Mouse (Mus musculus) hindbrain, postnatal 0 days (tissue): ENCODE measurements around the gene Slc29a2. TPM values are rescaled to one million over a fixed set of nuclear protein-coding genes. Genes with fewer than 3 reads are reported as not detected.
A peak's percentile ranks its signal among the peaks of the same experiment; 100 is the strongest.

Source experiments
- ATAC-seq: fragments of 200-750 bp; cut with Nextera tagmentation; 2 replicates; pipeline ENCODE4 v1.8.0; 2017; ENCODE audit warnings: mild to moderate bottlenecking, moderate TSS enrichment, moderate library complexity
- DNase-seq: peaks from one replicate; pipeline ENCODE4 v3.0.0-alpha.2; 2015; ENCODE audit warnings: low spot score
- H3K27ac ChIP-seq: fragments of 300-500 bp; sonication (generic); 2 replicates; pipeline ENCODE4 v1.5.1; 2014; ENCODE audit warnings: mild to moderate bottlenecking
- H3K27me3 ChIP-seq: fragments of 300-500 bp; sonication (generic); 2 replicates; pipeline ENCODE4 v1.6.1; 2014; ENCODE audit warnings: low read length, mixed read lengths; ENCODE audit not compliant: insufficient read depth
- H3K36me3 ChIP-seq: fragments of 300-500 bp; sonication (generic); 2 replicates; pipeline ENCODE4 v1.6.1; 2014; ENCODE audit warnings: low read length, mixed read lengths; ENCODE audit not compliant: insufficient read depth
- H3K4me1 ChIP-seq: fragments of 300-500 bp; sonication (generic); 2 replicates; pipeline ENCODE4 v1.6.1; 2014; ENCODE audit warnings: antibody characterized with exemption, low read length, mixed read lengths; ENCODE audit not compliant: insufficient read depth
- H3K4me2 ChIP-seq: fragments of 300-500 bp; sonication (generic); 2 replicates; pipeline ENCODE4 v1.6.1; 2014; ENCODE audit warnings: low read depth, mild to moderate bottlenecking, low read length, moderate library complexity, mixed read lengths
- H3K4me3 ChIP-seq: fragments of 300-500 bp; sonication (generic); 2 replicates; pipeline ENCODE4 v1.5.1; 2014; ENCODE audit warnings: low read length
- H3K9ac ChIP-seq: fragments of 300-500 bp; sonication (generic); replicated peaks from 2 replicates; pipeline ENCODE4 v1.6.1; 2014; ENCODE audit warnings: mild to moderate bottlenecking, low read length, moderate library complexity, mixed read lengths
- H3K9me3 ChIP-seq: fragments of 300-500 bp; sonication (generic); 2 replicates; pipeline ENCODE4 v1.6.1; 2016; ENCODE audit warnings: low read length, mixed read lengths
- CTCF ChIP-seq: IDR thresholded peaks from 2 replicates; pipeline ENCODE4 v1.5.1; 2016; ENCODE audit warnings: antibody characterized with exemption, control low read depth, low read depth
- WGBS: fragments of 180-500 bp; shearing (Covaris S2); extraction: QIAGEN DNeasy Blood & Tissue Kit; methylation state at CpG from one replicate; pipeline ENCODE4 v1.1.7; 2014; 5-methylcytosine and 5-hydroxymethylcytosine counted together
- polyA plus RNA-seq: library from polyadenylated mRNA; unstranded; fragments of >200 nt; fragmentation: Nextera tagmentation; extraction: Ambion mirVana; gene quantifications from 2 replicates; pipeline ENCODE4 v1.2.1, GENCODE M21; 2015
- total RNA-seq: library from RNA; depleted of rRNA; stranded (reverse); fragments of >200 nt; gene quantifications from 2 replicates; pipeline ENCODE4 v1.2.3, GENCODE M21; 2014

Gene Slc29a2
- total and polyA plus RNA-seq, 2 experiments from 2014 or later, result 16.3 to 22.5 TPM

- H3K4me3 ChIP-seq, result no peak overlapping the region
- H3K4me1 ChIP-seq, result peaks cover 9% of the 10 kb centered on the region; the same call in 1 of the 2 replicates
- no peak overlapping the region for H3K27ac ChIP-seq
- H3K9me3 ChIP-seq, result no peaks in the 10 kb centered on the region
- no peak overlapping the region for H3K9ac ChIP-seq
- DNase-seq (no peak), ATAC-seq (no peak)
- H3K27me3 ChIP-seq, result no peaks in the 10 kb centered on the region
- H3K36me3 ChIP-seq, result no peaks in the 10 kb centered on the region
- no peak for TF ChIP-seq CTCF
- H3K4me2 ChIP-seq, result peak overlapping the region; percentile 23; the same call in 1 of the 2 replicates
- 81% methylated on average over 7 of the region's 7 CpGs for WGBS
These were observed 46.3 kb downstream of the Slc29a2 start for GRCm38 (mm10) chr19:5069978-5070377.

- Histone ChIP-seq H3K36me3 (no peaks in the 10 kb centered on the region), H3K4me1 (peaks cover 9% of the 10 kb centered on the region; the same call in 1 of the 2 replicates), H3K27ac (no peak overlapping the region), H3K4me2 (peak overlapping the region; percentile 80), H3K4me3 (peak overlapping the region; percentile 41), H3K27me3 (no peaks in the 10 kb centered on the region), H3K9me3 (no peaks in the 10 kb centered on the region), H3K9ac (peak overlapping the region; percentile 40; the same call in 1 of the 2 replicates)
- no peak for TF ChIP-seq CTCF
- ATAC-seq (no peak), DNase-seq (no peak)
- WGBS, result 15% methylated on average over 11 of the region's 11 CpGs
These were observed 47.4 kb downstream of the Slc29a2 start for GRCm38 (mm10) chr19:5071077-5071476.

- H3K36me3 ChIP-seq, result no peaks in the 10 kb centered on the region
- under 1% methylated on average over 40 of the region's 40 CpGs for WGBS
- peak overlapping the region; percentile 40 for H3K9ac ChIP-seq
- peak overlapping the region; percentile 41 for H3K4me3 ChIP-seq
- no peak for TF ChIP-seq CTCF
- H3K27ac ChIP-seq, result 0 out of 2 replicates have a peak overlapping the region, but pooled peaks have one; percentile 4
- H3K27me3 ChIP-seq, result no peaks in the 10 kb centered on the region
- no peaks in the 10 kb centered on the region for H3K9me3 ChIP-seq
- DNase-seq, result peak; percentile 79
- peaks cover 9% of the 10 kb centered on the region; the same call in 1 of the 2 replicates for H3K4me1 ChIP-seq
- ATAC-seq, result peak; percentile 64
- peak overlapping the region; percentile 80 for H3K4me2 ChIP-seq
These were observed 48.1 kb downstream of the Slc29a2 start for GRCm38 (mm10) chr19:5071545-5072369.

- peak; percentile 11; the same call in 1 of the 2 replicates for ATAC-seq
- no peak overlapping the region for H3K27ac ChIP-seq
These were observed 48.8 kb downstream of the Slc29a2 start for GRCm38 (mm10) chr19:5072389-5073019.

GRCm38 (mm10) chr19:5073028-5073427 lies 49.4 kb downstream of the Slc29a2 start:
- DNase-seq, result peak; percentile 81
- peaks cover 7% of the 10 kb centered on the region; the same call in 1 of the 2 replicates for H3K4me1 ChIP-seq
- H3K27me3 ChIP-seq, result no peaks in the 10 kb centered on the region
- TF ChIP-seq CTCF, result peak; percentile 68
- no peaks in the 10 kb centered on the region for H3K9me3 ChIP-seq
- H3K27ac ChIP-seq, result no peak overlapping the region
- H3K4me3 ChIP-seq, result 0 out of 2 replicates have a peak overlapping the region, but pooled peaks have one; percentile 9
- no peak for ATAC-seq
- H3K36me3 ChIP-seq, result no peaks in the 10 kb centered on the region
- H3K4me2 ChIP-seq, result peak overlapping the region; percentile 80
- WGBS, result 2% methylated on average over 15 of the region's 15 CpGs
- no peak overlapping the region for H3K9ac ChIP-seq

More at GRCm38 (mm10) chr19:5072389-5073019, 48.8 kb downstream of the Slc29a2 start:
- H3K4me3 ChIP-seq, result peak overlapping the region; percentile 41
- DNase-seq, result peak; percentile 34
- 3% methylated on average over 20 of the region's 20 CpGs for WGBS
- no peak for TF ChIP-seq CTCF
- peak overlapping the region; percentile 40 for H3K9ac ChIP-seq
- no peaks in the 10 kb centered on the region for H3K36me3 ChIP-seq
- no peaks in the 10 kb centered on the region for H3K27me3 ChIP-seq
- peaks cover 9% of the 10 kb centered on the region; the same call in 1 of the 2 replicates for H3K4me1 ChIP-seq
- H3K4me2 ChIP-seq, result peak overlapping the region; percentile 80
- no peaks in the 10 kb centered on the region for H3K9me3 ChIP-seq

- H3K9me3 ChIP-seq, result no peaks in the 10 kb centered on the region
- H3K9ac ChIP-seq, result no peak overlapping the region
- DNase-seq (no peak), ATAC-seq (no peak)
- no peaks in the 10 kb centered on the region for H3K27me3 ChIP-seq
- no peak overlapping the region for H3K4me2 ChIP-seq
- no peak for TF ChIP-seq CTCF
- H3K27ac ChIP-seq, result no peak overlapping the region
- WGBS, result 45% methylated on average over 5 of the region's 5 CpGs
- no peak overlapping the region for H3K4me3 ChIP-seq
- H3K36me3 ChIP-seq, result no peaks in the 10 kb centered on the region
- H3K4me1 ChIP-seq, result peaks cover 3% of the 10 kb centered on the region; the same call in 1 of the 2 replicates
These were observed 49.9 kb downstream of the Slc29a2 start for GRCm38 (mm10) chr19:5073518-5073917.
